Mouse (Mus musculus): ENCODE measurements around the gene Ccl26. TPM values are rescaled to one million over a fixed set of nuclear protein-coding genes. Genes with fewer than 3 reads are reported as not detected.

The Ccl26 gene
- polyA plus RNA-seq, 2 experiments, result not detected

GRCm38 (mm10) chr5:135524660-135525560 lies 38.5 kb downstream of the Ccl26 start:
- H3K4me1 ChIP-seq (replicated peaks; ENCODE audit: control insufficient read depth in 2 of 2, insufficient read depth in 2 of 2, low read length in 1 of 2), result no peaks in the 10 kb centered on the region
- no peak overlapping the region for H3K4me2 ChIP-seq (ENCODE audit: low read depth)
- H3K9me3 ChIP-seq (ENCODE audit: control insufficient read depth, low read length), result no peaks in the 10 kb centered on the region
- H3K4me3 ChIP-seq (ENCODE audit: insufficient read depth in 1 of 2, low read depth in 2 of 2, low read length in 2 of 2), result no peak overlapping the region
- no peak overlapping the region for H3K9ac ChIP-seq (replicated peaks)
- DNase-seq (ENCODE audit: low read depth in 3 of 3, low spot score in 3 of 3) (no peak), ATAC-seq (ENCODE audit: insufficient read depth) (no peak)
- H3K27me3 ChIP-seq (ENCODE audit: control insufficient read depth, insufficient read depth, low read length), result no peaks in the 10 kb centered on the region
- H3K36me3 ChIP-seq (replicated peaks; ENCODE audit: control insufficient read depth, insufficient read depth, low read depth), result no peaks in the 10 kb centered on the region
- H3K27ac ChIP-seq, result no peak overlapping the region
- TF ChIP-seq CTCF (IDR thresholded peaks at IDR 0.05; ENCODE audit: low read depth) (no peak), EP300 (IDR thresholded peaks at IDR 0.05; ENCODE audit: low read depth) (no peak)
- 18% methylated on average over 11 of the region's 11 CpGs for WGBS (ENCODE audit: insufficient replicate concordance)

GRCm38 (mm10) chr5:135524087-135524486 lies 39.3 kb downstream of the Ccl26 start:
- H3K27ac ChIP-seq, result no peak overlapping the region
- no peaks in the 10 kb centered on the region for H3K36me3 ChIP-seq (replicated peaks; ENCODE audit: control insufficient read depth, insufficient read depth, low read depth)
- H3K4me2 ChIP-seq (ENCODE audit: low read depth), result no peak overlapping the region
- no peaks in the 10 kb centered on the region for H3K27me3 ChIP-seq (ENCODE audit: control insufficient read depth, insufficient read depth, low read length)
- no peak for DNase-seq (ENCODE audit: low read depth in 3 of 3, low spot score in 3 of 3)
- no peak for ATAC-seq (ENCODE audit: insufficient read depth)
- H3K9me3 ChIP-seq (ENCODE audit: control insufficient read depth, low read length), result no peaks in the 10 kb centered on the region
- no peak for TF ChIP-seq CTCF (IDR thresholded peaks at IDR 0.05; ENCODE audit: low read depth)
- TF ChIP-seq EP300 (IDR thresholded peaks at IDR 0.05; ENCODE audit: low read depth), result no peak
- no peaks in the 10 kb centered on the region for H3K4me1 ChIP-seq (replicated peaks; ENCODE audit: control insufficient read depth in 2 of 2, insufficient read depth in 2 of 2, low read length in 1 of 2)
- no peak overlapping the region for H3K4me3 ChIP-seq (ENCODE audit: insufficient read depth in 1 of 2, low read depth in 2 of 2, low read length in 2 of 2)
- no peak overlapping the region for H3K9ac ChIP-seq (replicated peaks)
- WGBS (ENCODE audit: insufficient replicate concordance), result 63% methylated on average over 2 of the region's 2 CpGs

GRCm38 (mm10) chr5:135522111-135522722 lies 41.2 kb downstream of the Ccl26 start:
- H3K9me3 ChIP-seq (ENCODE audit: control insufficient read depth, low read length), result no peaks in the 10 kb centered on the region
- H3K4me3 ChIP-seq (ENCODE audit: insufficient read depth in 1 of 2, low read depth in 2 of 2, low read length in 2 of 2), result no peak overlapping the region
- 67% methylated on average over 9 of the region's 9 CpGs for WGBS (ENCODE audit: insufficient replicate concordance)
- no peak overlapping the region for H3K4me2 ChIP-seq (ENCODE audit: low read depth)
- no peaks in the 10 kb centered on the region for H3K36me3 ChIP-seq (replicated peaks; ENCODE audit: control insufficient read depth, insufficient read depth, low read depth)
- H3K27me3 ChIP-seq (ENCODE audit: control insufficient read depth, insufficient read depth, low read length), result no peaks in the 10 kb centered on the region
- H3K4me1 ChIP-seq (replicated peaks; ENCODE audit: control insufficient read depth in 2 of 2, insufficient read depth in 2 of 2, low read length in 1 of 2), result no peaks in the 10 kb centered on the region
- H3K27ac ChIP-seq, result no peak overlapping the region
- DNase-seq (ENCODE audit: low read depth in 3 of 3, low spot score in 3 of 3) (no peak), ATAC-seq (ENCODE audit: insufficient read depth) (no peak)
- no peak overlapping the region for H3K9ac ChIP-seq (replicated peaks)
- TF ChIP-seq CTCF (IDR thresholded peaks at IDR 0.05; ENCODE audit: low read depth), result no peak
- no peak for TF ChIP-seq EP300 (IDR thresholded peaks at IDR 0.05; ENCODE audit: low read depth)

GRCm38 (mm10) chr5:135517348-135517883 lies 46.0 kb downstream of the Ccl26 start:
- Histone ChIP-seq H3K4me1 (replicated peaks; ENCODE audit: control insufficient read depth in 2 of 2, insufficient read depth in 2 of 2, low read length in 1 of 2) (no peaks in the 10 kb centered on the region), H3K27ac (no peak overlapping the region), H3K27me3 (ENCODE audit: control insufficient read depth, insufficient read depth, low read length) (no peaks in the 10 kb centered on the region), H3K9me3 (ENCODE audit: control insufficient read depth, low read length) (no peaks in the 10 kb centered on the region), H3K4me3 (ENCODE audit: insufficient read depth in 1 of 2, low read depth in 2 of 2, low read length in 2 of 2) (no peak overlapping the region), H3K4me2 (ENCODE audit: low read depth) (no peak overlapping the region), H3K9ac (replicated peaks) (no peak overlapping the region), H3K36me3 (replicated peaks; ENCODE audit: control insufficient read depth, insufficient read depth, low read depth) (no peaks in the 10 kb centered on the region)
- DNase-seq (ENCODE audit: low read depth in 3 of 3, low spot score in 3 of 3) (no peak), ATAC-seq (ENCODE audit: insufficient read depth) (no peak)
- WGBS (ENCODE audit: insufficient replicate concordance), result 60% methylated on average over 5 of the region's 5 CpGs
- TF ChIP-seq CTCF (IDR thresholded peaks at IDR 0.05; ENCODE audit: low read depth), result no peak
- TF ChIP-seq EP300 (IDR thresholded peaks at IDR 0.05; ENCODE audit: low read depth), result no peak

- DNase-seq (ENCODE audit: low read depth in 3 of 3, low spot score in 3 of 3), result no peak
- no peak overlapping the region for H3K9ac ChIP-seq (replicated peaks)
- no peaks in the 10 kb centered on the region for H3K4me1 ChIP-seq (replicated peaks; ENCODE audit: control insufficient read depth in 2 of 2, insufficient read depth in 2 of 2, low read length in 1 of 2)
- no peak overlapping the region for H3K4me2 ChIP-seq (ENCODE audit: low read depth)
- no peak overlapping the region for H3K4me3 ChIP-seq (ENCODE audit: insufficient read depth in 1 of 2, low read depth in 2 of 2, low read length in 2 of 2)
- no peaks in the 10 kb centered on the region for H3K36me3 ChIP-seq (replicated peaks; ENCODE audit: control insufficient read depth, insufficient read depth, low read depth)
- WGBS (ENCODE audit: insufficient replicate concordance), result 60% methylated on average over 4 of the region's 4 CpGs
- no peak overlapping the region for H3K27ac ChIP-seq
- TF ChIP-seq EP300 (IDR thresholded peaks at IDR 0.05; ENCODE audit: low read depth), result no peak
- TF ChIP-seq CTCF (IDR thresholded peaks at IDR 0.05; ENCODE audit: low read depth), result no peak
- no peaks in the 10 kb centered on the region for H3K9me3 ChIP-seq (ENCODE audit: control insufficient read depth, low read length)
- no peak for ATAC-seq (ENCODE audit: insufficient read depth)
- H3K27me3 ChIP-seq (ENCODE audit: control insufficient read depth, insufficient read depth, low read length), result no peaks in the 10 kb centered on the region
These were observed 50.2 kb downstream of the Ccl26 start for GRCm38 (mm10) chr5:135513131-135513530.

Measured in liver, embryonic 14.5 days (tissue).